Mouse (Mus musculus): ENCODE measurements around the gene Slc1a7.

Gene Slc1a7

DNA sequence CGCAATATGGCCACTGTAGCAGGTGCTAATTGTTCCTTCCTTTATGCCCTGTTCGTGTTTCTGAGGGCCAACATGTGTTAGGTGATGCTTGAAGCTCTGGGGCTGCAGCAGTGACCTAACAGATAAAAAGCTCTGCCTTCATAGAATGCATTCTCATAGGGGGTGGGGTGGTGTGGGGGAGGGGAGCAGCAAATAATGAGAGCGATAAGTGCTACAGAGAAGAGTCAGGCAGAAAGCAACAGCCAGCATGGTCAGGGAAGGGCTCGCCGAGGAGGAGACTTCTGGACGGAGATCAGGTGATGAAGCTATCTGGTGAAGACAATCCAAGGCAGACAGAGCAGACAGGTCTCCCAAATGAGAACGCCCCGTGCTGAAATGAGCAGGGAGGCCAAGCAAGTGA is 84.5 kb downstream of the Slc1a7 start:
- WGBS = 87% methylated on average over 8 of the region's 8 CpGs

DNA sequence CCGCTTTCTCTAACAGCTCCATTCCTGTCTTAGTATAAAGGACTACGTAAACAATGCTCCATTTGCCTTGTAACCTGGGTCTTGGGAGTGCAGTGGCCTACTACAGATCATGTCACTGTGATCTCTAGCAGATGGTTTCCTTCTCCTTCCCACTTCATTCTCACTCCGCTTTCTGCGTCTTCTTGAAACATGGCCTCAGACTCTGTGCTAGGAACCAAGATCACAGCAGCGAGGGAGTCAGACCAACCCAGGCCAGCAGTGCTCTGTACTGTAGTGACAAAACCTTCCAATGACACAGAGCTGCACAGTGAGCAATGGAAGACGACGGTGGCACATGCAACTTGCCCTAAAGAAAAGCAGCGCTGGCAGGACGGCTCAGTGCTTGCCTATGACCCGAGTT is 87.7 kb downstream of the Slc1a7 start:
- WGBS = 86% methylated on average over 10 of the region's 10 CpGs

DNA sequence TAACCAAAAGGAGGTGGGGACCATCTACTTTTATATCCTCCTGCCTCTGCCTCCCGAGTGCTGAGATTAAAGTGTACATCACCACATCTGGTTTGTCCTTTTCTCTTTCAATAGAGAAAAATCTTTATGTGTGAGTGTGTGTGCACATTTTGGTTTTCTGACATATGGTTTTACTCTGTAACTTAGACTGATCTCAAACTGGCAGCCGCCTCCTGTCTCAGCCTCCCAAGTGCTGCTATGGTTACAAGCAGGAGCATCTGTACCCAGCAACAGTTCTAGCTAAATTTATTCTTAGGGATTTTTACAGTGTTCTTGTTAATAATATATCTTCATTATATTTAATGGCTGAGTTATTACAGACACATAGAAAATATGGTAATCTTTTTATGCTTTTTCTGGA is 89.1 kb downstream of the Slc1a7 start:
- WGBS = 48% methylated on average over 2 of the region's 2 CpGs

DNA sequence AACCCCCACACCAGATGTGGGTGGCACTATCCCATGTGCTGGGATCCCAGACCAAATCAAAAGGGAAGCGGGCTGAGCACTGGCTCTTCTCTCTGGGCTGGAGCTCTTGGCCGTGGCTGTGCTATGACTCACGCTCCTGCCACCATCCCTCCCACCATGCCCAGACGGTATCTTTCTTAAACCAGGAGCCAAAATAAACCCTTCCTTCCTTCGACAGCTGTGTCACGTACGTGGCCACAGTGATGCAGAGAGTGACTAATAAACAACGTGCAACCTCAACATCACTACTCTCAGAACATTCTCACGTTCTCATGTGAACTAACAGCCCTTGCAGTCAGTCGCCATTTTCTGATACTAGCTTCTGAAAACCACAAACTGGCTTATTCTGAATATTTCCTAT is 90.0 kb downstream of the Slc1a7 start:
- 32% methylated on average over 10 of the region's 10 CpGs for WGBS

DNA sequence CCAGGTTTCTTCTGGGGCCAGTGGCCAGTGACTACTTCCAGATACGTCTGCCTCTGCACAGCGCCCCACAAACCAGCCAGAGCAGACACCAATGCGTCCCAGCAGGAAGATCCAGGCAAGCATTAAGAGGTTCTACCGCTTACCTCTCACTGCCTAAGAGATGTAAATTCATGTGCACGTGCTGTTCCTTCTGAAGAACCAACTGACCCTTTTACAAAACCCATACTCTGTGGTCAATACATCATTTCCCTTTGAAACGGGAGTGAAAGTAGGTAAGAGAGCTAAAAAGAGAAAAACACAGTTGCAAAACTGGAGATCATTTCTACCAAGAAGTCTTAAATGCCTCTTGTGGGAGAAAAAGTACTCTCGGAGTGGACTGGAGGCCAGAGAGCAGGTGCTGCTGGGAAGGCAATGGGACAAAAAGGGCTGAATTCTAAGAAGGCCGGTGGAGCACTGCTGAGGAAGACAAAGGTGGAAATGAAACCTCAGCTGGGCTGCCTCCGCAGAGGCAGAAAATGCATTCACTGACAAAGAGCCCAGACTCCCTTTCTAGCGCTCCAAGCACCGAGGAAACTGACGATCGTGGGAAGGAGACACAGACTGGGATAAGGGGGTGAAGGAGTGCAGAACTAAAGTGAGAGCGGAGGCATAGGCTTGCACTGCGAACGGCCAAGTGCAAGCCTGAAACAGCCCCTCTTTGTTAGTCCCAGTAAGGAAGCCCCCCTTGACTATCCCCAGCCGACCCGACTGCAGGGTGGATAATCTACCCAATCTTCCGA is 91.7 kb downstream of the Slc1a7 start:
- WGBS = 43% methylated on average over 19 of the region's 19 CpGs

DNA sequence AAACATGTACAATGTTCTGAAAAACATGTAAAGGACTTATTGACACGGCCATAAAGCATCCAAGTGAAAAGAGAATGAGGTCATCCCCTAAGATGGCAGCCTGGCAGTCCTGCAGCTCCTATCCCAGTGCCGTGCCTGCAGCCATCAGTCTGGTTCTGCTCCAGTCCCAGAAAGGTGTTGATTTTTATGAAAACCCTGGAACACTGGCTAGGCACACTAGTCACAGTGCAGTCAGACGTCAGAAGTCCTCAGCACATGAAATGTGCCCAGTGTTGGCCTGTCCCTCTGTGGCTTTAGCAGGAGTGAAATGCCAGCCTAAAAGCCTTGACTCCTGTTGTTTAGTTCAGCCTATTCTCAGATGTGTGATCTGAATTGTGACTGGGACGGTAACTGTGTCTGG is 92.6 kb downstream of the Slc1a7 start:
- WGBS = 57% methylated on average over 4 of the region's 4 CpGs

DNA sequence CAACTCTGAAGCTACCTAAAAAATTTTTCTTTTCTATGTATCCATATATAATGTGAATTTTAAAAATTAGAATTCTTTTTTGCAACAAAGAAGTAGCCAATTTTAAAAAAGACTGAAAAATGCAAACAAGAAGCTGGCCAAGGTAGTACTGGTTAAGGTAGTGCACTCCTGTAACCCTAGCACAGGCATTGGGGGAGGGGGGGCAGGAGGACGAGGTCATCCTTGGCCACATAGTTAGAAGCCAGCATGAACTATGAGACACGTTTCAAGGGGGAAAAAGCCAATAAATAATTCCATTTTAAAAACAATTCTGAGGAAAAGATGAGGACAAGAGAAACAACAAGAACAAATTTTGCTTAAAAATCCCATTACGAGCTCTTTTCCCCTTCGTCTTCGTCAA is 94.4 kb downstream of the Slc1a7 start:
- 93% methylated on average over 5 of the region's 5 CpGs for whole genome bisulfite sequencing

Data from cerebral cortex, adult 2 months (tissue).